Mouse (Mus musculus): ENCODE measurements at regions not wholly inside any gene's neighbourhood (a gene's known extent, or its start where the extent isn't known, plus 50 kb on each side); places are given as distances from the start of the nearest gene placed in this dataset.
A peak's percentile ranks its signal among the peaks of the same experiment; 100 is the strongest.

- TF ChIP-seq CTCF (IDR thresholded peaks at IDR 0.05; ENCODE audit: low read depth), result no peak
- Histone ChIP-seq H3K27ac (no peak overlapping the region), H3K27me3 (ENCODE audit: insufficient read depth, low read length) (no peaks in the 10 kb centered on the region), H3K4me2 (ENCODE audit: low read length) (no peak overlapping the region), H3K9me3 (replicated peaks; ENCODE audit: low read length) (no peaks in the 10 kb centered on the region), H3K4me3 (replicated peaks; ENCODE audit: low read depth, low read length) (no peak overlapping the region), H3K36me3 (ENCODE audit: insufficient read depth, low read length) (no peaks in the 10 kb centered on the region), H3K4me1 (replicated peaks; ENCODE audit: insufficient read depth, low read length) (no peaks in the 10 kb centered on the region), H3K9ac (ENCODE audit: low read depth, low read length) (no peak overlapping the region)
- 75% methylated on average over 8 of the region's 8 CpGs for WGBS
- no peak for DNase-seq (ENCODE audit: low spot score)
- no peak for ATAC-seq (replicated peaks; ENCODE audit: low FRiP score, low read depth)
These were observed 146.9 kb upstream of the Tmem45b start for GRCm38 (mm10) chr9:31611036-31611695.

- H3K9me3 ChIP-seq (replicated peaks; ENCODE audit: low read length), result no peaks in the 10 kb centered on the region
- no peak overlapping the region for H3K9ac ChIP-seq (ENCODE audit: low read depth, low read length)
- H3K4me1 ChIP-seq (replicated peaks; ENCODE audit: insufficient read depth, low read length), result no peaks in the 10 kb centered on the region
- peak; percentile 17 for DNase-seq (ENCODE audit: low spot score)
- H3K27ac ChIP-seq, result no peak overlapping the region
- H3K36me3 ChIP-seq (ENCODE audit: insufficient read depth, low read length), result no peaks in the 10 kb centered on the region
- ATAC-seq (replicated peaks; ENCODE audit: low FRiP score, low read depth), result peak; percentile 71
- no peak overlapping the region for H3K4me3 ChIP-seq (replicated peaks; ENCODE audit: low read depth, low read length)
- H3K4me2 ChIP-seq (ENCODE audit: low read length), result no peak overlapping the region
- no peaks in the 10 kb centered on the region for H3K27me3 ChIP-seq (ENCODE audit: insufficient read depth, low read length)
- no peak for TF ChIP-seq CTCF (IDR thresholded peaks at IDR 0.05; ENCODE audit: low read depth)
- WGBS, result 44% methylated on average over 4 of the region's 4 CpGs
These were observed 146.4 kb upstream of the Tmem45b start for GRCm38 (mm10) chr9:31610631-31611030.

- no peaks in the 10 kb centered on the region for H3K36me3 ChIP-seq (ENCODE audit: insufficient read depth, low read length)
- DNase-seq (ENCODE audit: low spot score), result peak; percentile 63
- H3K4me2 ChIP-seq (ENCODE audit: low read length), result no peak overlapping the region
- no peaks in the 10 kb centered on the region for H3K27me3 ChIP-seq (ENCODE audit: insufficient read depth, low read length)
- peak; percentile 56 for ATAC-seq (replicated peaks; ENCODE audit: low FRiP score, low read depth)
- no peaks in the 10 kb centered on the region for H3K9me3 ChIP-seq (replicated peaks; ENCODE audit: low read length)
- H3K4me1 ChIP-seq (replicated peaks; ENCODE audit: insufficient read depth, low read length), result no peaks in the 10 kb centered on the region
- H3K9ac ChIP-seq (ENCODE audit: low read depth, low read length), result no peak overlapping the region
- peak; percentile 76 for TF ChIP-seq CTCF (IDR thresholded peaks at IDR 0.05; ENCODE audit: low read depth)
- WGBS, result 72% methylated on average over 1 of the region's 1 CpGs
- H3K4me3 ChIP-seq (replicated peaks; ENCODE audit: low read depth, low read length), result no peak overlapping the region
- no peak overlapping the region for H3K27ac ChIP-seq
These were observed 145.9 kb upstream of the Tmem45b start for GRCm38 (mm10) chr9:31610212-31610611.

GRCm38 (mm10) chr9:31609731-31610130 lies 145.5 kb upstream of the Tmem45b start:
- no peak overlapping the region for H3K4me3 ChIP-seq (replicated peaks; ENCODE audit: low read depth, low read length)
- DNase-seq (ENCODE audit: low spot score) (no peak), ATAC-seq (replicated peaks; ENCODE audit: low FRiP score, low read depth) (no peak)
- H3K9ac ChIP-seq (ENCODE audit: low read depth, low read length), result no peak overlapping the region
- H3K4me2 ChIP-seq (ENCODE audit: low read length), result no peak overlapping the region
- no peaks in the 10 kb centered on the region for H3K9me3 ChIP-seq (replicated peaks; ENCODE audit: low read length)
- H3K27ac ChIP-seq, result no peak overlapping the region
- no peaks in the 10 kb centered on the region for H3K27me3 ChIP-seq (ENCODE audit: insufficient read depth, low read length)
- 81% methylated on average over 3 of the region's 3 CpGs for WGBS
- no peaks in the 10 kb centered on the region for H3K36me3 ChIP-seq (ENCODE audit: insufficient read depth, low read length)
- no peak for TF ChIP-seq CTCF (IDR thresholded peaks at IDR 0.05; ENCODE audit: low read depth)
- H3K4me1 ChIP-seq (replicated peaks; ENCODE audit: insufficient read depth, low read length), result no peaks in the 10 kb centered on the region

- no peaks in the 10 kb centered on the region for H3K9me3 ChIP-seq (replicated peaks; ENCODE audit: low read length)
- H3K36me3 ChIP-seq (ENCODE audit: insufficient read depth, low read length), result no peaks in the 10 kb centered on the region
- no peaks in the 10 kb centered on the region for H3K27me3 ChIP-seq (ENCODE audit: insufficient read depth, low read length)
- DNase-seq (ENCODE audit: low spot score), result no peak
- no peak overlapping the region for H3K27ac ChIP-seq
- 48% methylated on average over 8 of the region's 8 CpGs for WGBS
- ATAC-seq (replicated peaks; ENCODE audit: low FRiP score, low read depth), result no peak
- no peak overlapping the region for H3K4me2 ChIP-seq (ENCODE audit: low read length)
- H3K9ac ChIP-seq (ENCODE audit: low read depth, low read length), result no peak overlapping the region
- no peaks in the 10 kb centered on the region for H3K4me1 ChIP-seq (replicated peaks; ENCODE audit: insufficient read depth, low read length)
- TF ChIP-seq CTCF (IDR thresholded peaks at IDR 0.05; ENCODE audit: low read depth), result no peak
- H3K4me3 ChIP-seq (replicated peaks; ENCODE audit: low read depth, low read length), result no peak overlapping the region
These were observed 144.0 kb upstream of the Tmem45b start for GRCm38 (mm10) chr9:31608084-31608870.

GRCm38 (mm10) chr9:31606936-31607335 lies 142.7 kb upstream of the Tmem45b start:
- H3K27me3 ChIP-seq (ENCODE audit: insufficient read depth, low read length), result no peaks in the 10 kb centered on the region

More at GRCm38 (mm10) chr9:31606936-31607335, 142.7 kb upstream of the Tmem45b start:
- ATAC-seq (replicated peaks; ENCODE audit: low FRiP score, low read depth) (no peak), DNase-seq (ENCODE audit: low spot score) (no peak)
- Histone ChIP-seq H3K9me3 (replicated peaks; ENCODE audit: low read length) (no peaks in the 10 kb centered on the region), H3K9ac (ENCODE audit: low read depth, low read length) (no peak overlapping the region), H3K36me3 (ENCODE audit: insufficient read depth, low read length) (no peaks in the 10 kb centered on the region), H3K4me3 (replicated peaks; ENCODE audit: low read depth, low read length) (no peak overlapping the region), H3K27ac (no peak overlapping the region), H3K4me2 (ENCODE audit: low read length) (no peak overlapping the region), H3K4me1 (replicated peaks; ENCODE audit: insufficient read depth, low read length) (no peaks in the 10 kb centered on the region)
- no peak for TF ChIP-seq CTCF (IDR thresholded peaks at IDR 0.05; ENCODE audit: low read depth)
- WGBS, result 79% methylated on average over 6 of the region's 6 CpGs

Measured in kidney, postnatal 0 days (tissue).